Mouse (Mus musculus): ENCODE results near the gene Syn1. TPM values are rescaled to one million over a fixed set of nuclear protein-coding genes. Genes with fewer than 3 reads are reported as not detected.

Syn1 gene
- polyA plus RNA-seq, 1 experiment from 2014 or later = 0.19 TPM

DNA sequence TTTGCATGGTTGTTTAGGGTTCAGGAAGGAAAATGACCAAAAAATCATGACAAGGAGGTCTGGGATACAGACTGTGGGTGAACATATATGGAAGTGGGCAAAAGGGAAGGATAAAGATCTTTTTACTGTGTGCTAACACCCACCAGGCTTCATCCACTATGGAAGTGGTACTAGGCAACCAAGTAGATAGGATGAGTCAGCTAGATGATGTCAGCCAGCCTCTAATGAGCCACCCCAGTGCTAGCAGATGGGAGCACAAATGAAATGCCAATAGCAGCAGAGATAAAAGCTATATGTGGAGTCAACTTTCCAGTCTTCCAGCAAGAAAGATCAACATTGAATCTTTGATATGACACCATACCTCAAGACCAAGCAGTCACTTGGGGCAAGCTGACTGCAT lies 5.7 kb downstream of the Syn1 start:
- H3K36me3 ChIP-seq = no peaks in the 10 kb centered on the region
- H3K4me2 ChIP-seq (replicated peaks) = no peak overlapping the region
- no peak overlapping the region for H3K4me3 ChIP-seq
- peaks cover 9% of the 10 kb centered on the region; the same call in 1 of the 2 replicates for H3K27me3 ChIP-seq
- no peak for ATAC-seq (ENCODE audit: low FRiP score, low read depth)
- H3K9me3 ChIP-seq = no peaks in the 10 kb centered on the region
- no peak overlapping the region for H3K27ac ChIP-seq
- H3K4me1 ChIP-seq = no peaks in the 10 kb centered on the region
- H3K9ac ChIP-seq = no peak overlapping the region

DNA sequence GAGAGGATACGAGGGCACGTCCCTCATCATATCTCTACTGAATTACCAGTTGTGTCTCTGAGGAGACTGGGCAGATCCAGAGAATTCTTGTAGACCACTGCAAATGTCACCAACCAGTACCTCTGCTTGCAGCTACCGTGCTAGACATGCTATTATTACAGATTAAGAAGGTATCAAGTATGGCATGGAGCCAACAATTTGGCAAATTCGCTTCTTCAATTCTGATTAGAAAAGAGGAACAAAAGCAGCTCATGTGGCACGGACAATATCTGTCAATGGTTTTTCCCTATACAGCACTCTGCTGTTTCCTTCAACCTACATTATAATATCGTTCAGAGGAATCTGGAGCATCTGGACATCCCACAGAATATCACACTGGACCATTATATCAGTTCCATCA lies 7.1 kb downstream of the Syn1 start:
- 82% methylated on average over 6 of the region's 6 CpGs for whole genome bisulfite sequencing
- no peak overlapping the region for H3K4me3 ChIP-seq

DNA sequence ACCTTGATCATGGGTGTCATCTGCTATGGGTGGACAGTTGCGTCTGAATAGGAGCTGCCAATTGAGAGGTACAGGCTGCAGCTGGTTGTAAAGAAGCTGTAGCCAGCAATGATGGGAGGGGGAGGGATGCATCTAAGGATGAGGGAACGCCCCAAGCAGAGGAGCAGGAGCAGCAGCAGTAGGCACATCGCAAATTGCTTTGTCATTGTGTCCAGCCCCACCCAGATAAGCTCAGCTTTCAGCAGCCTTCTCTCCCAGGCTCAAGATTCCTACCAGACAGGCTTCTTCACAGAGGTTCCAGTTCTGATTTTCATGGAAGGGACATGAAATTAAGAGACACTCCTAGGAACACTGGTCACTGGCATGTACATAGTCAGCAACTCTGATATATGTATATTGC lies 10.7 kb downstream of the Syn1 start:
- 25% methylated on average over 3 of the region's 3 CpGs for WGBS
- H3K36me3 ChIP-seq = no peaks in the 10 kb centered on the region

More for the DNA sequence above, 7.1 kb downstream of the Syn1 start:
- H3K9me3 ChIP-seq = no peaks in the 10 kb centered on the region
- ATAC-seq (ENCODE audit: low FRiP score, low read depth) = no peak
- H3K4me2 ChIP-seq (replicated peaks) = no peak overlapping the region
- H3K4me1 ChIP-seq = no peaks in the 10 kb centered on the region
- no peak overlapping the region for H3K9ac ChIP-seq
- H3K27me3 ChIP-seq = no peaks in the 10 kb centered on the region; the same call in 1 of the 2 replicates
- H3K27ac ChIP-seq = no peak overlapping the region
- H3K36me3 ChIP-seq = no peaks in the 10 kb centered on the region

DNA sequence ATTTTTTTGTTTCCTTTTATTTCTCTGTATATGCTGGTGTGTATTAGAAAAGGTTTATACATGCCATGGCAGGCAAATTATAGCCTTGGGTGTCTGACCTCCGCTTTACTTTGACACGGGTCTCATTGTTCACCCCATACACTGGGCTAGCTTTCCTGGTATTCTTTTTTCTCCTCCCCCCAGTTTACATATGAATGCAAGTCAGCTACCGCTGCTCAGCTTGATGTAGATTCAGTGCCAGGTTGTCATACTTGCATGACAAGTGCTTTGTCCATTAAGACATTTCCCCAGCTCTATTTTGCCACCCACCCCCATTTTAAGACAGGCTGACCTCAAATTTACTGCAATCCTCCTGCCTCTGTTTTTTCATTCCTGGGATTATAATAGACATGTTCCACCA lies 45.6 kb downstream of the Syn1 start:
- H3K4me2 ChIP-seq (replicated peaks) = no peak overlapping the region
- no peak for ATAC-seq (ENCODE audit: low FRiP score, low read depth)
- H3K9ac ChIP-seq = no peak overlapping the region
- H3K9me3 ChIP-seq = no peaks in the 10 kb centered on the region
- H3K4me3 ChIP-seq = no peak overlapping the region
- H3K36me3 ChIP-seq = no peaks in the 10 kb centered on the region
- no peak overlapping the region for H3K27ac ChIP-seq
- no peaks in the 10 kb centered on the region for H3K4me1 ChIP-seq
- H3K27me3 ChIP-seq = no peaks in the 10 kb centered on the region
- 63% methylated on average over 3 of the region's 3 CpGs for WGBS

More for the DNA sequence above, 10.7 kb downstream of the Syn1 start:
- H3K27ac ChIP-seq = no peak overlapping the region
- no peaks in the 10 kb centered on the region for H3K27me3 ChIP-seq
- ATAC-seq (ENCODE audit: low FRiP score, low read depth) = no peak
- no peaks in the 10 kb centered on the region for H3K4me1 ChIP-seq
- H3K4me2 ChIP-seq (replicated peaks) = no peak overlapping the region
- no peak overlapping the region for H3K9ac ChIP-seq
- no peak overlapping the region for H3K4me3 ChIP-seq
- H3K9me3 ChIP-seq = no peaks in the 10 kb centered on the region

DNA sequence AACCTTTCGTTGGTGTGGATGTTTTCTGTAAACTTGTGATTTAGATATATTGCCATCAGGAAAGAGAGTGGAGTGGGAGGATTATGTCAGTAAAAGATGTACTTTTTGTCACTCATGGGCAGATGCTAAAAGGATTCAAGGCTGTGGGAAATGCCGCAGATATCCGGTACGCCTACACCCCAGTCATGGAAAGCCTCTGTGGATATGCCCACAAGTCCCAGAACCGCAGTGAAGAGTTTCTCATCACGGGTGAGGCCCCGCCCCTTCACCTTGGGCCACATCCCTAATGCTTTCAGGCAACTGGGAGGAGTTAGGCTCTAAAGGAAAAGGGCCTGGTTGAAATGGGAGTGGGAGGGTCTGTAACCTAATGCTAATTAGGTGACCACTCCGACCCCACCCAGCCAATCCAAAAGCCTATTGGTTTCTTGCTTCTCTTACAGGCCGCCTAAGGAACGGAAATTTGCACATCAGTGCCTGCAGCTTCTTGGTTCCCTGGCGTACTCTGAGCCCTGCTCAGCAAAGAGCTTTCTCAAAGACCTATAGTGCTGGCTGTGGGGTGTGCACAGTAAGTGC lies 47.8 kb downstream of the Syn1 start:
- ATAC-seq (ENCODE audit: low FRiP score, low read depth) = no peak
- no peak overlapping the region for H3K27ac ChIP-seq
- H3K4me2 ChIP-seq (replicated peaks) = no peak overlapping the region
- H3K4me3 ChIP-seq = no peak overlapping the region
- H3K36me3 ChIP-seq = no peaks in the 10 kb centered on the region
- no peaks in the 10 kb centered on the region for H3K9me3 ChIP-seq
- H3K4me1 ChIP-seq = no peaks in the 10 kb centered on the region
- WGBS = 34% methylated on average over 11 of the region's 11 CpGs
- no peaks in the 10 kb centered on the region for H3K27me3 ChIP-seq
- no peak overlapping the region for H3K9ac ChIP-seq

DNA sequence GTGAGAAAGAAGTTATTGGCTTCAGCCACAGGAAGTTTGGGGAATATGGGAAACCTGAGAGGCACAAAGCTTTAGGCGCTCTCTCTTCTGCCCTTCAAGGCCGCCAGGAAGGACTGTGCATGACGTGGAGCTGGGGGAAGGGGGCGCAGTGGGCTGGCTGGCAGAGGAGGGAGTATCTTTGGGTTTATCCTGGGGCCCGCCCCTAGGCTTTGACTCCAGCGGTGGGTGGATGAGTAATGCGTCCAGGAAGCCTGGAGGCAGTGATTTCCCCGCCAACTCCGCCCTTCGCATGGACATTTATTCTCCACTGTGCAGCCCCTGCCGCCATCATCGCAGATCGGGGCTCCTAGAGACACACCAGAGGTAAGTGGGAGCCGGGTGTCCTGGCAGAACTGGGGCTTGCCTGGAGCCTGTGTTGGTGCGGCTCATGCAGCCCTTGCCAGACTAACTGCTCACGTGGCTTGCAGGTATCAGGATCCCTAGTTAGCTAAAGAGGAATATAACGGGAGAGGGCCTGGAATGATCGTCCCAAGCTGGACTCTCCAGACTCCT lies 50.8 kb downstream of the Syn1 start, which contains the start of gene Timp1:
Timp1 (plus strand) TSS at position 205 of the 552 bp plus-strand sequence.
- ATAC-seq (ENCODE audit: low FRiP score, low read depth) = peak; percentile 88
- H3K4me1 ChIP-seq = no peaks in the 10 kb centered on the region
- H3K4me3 ChIP-seq = peak within 1 kb of the TSS; percentile 38
- peak within 1 kb of the TSS; percentile 61 for H3K4me2 ChIP-seq (replicated peaks)
- H3K27ac ChIP-seq = 0 out of 2 replicates have a peak within 1 kb of the TSS, but pooled peaks have one; percentile 15
- 18% methylated on average over 16 of the region's 18 CpGs for WGBS
- H3K27me3 ChIP-seq = no peaks in the 10 kb centered on the region
- H3K9ac ChIP-seq = peak within 1 kb of the TSS; percentile 35; the same call in 1 of the 2 replicates
- no peaks in the 10 kb centered on the region for H3K9me3 ChIP-seq
- H3K36me3 ChIP-seq = no peaks in the 10 kb centered on the region

DNA sequence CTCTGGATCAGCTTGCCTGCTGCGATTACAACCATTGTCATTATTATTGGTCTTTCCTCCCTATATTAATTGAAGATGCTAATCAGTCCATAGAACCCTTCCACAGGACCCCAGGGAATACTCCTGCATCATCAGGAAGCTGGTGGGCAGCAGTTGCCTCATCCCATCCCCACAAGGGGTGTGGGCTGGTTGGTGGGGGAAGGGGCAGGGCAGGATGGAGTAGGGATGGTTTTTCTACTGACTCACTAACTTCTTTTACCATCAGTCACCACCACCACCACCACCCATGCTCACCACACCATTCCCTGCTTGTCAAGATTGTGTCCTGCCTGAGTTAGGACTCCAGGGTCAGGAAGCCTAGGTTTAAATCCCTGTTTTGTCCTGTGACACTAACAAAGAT lies 51.6 kb downstream of the Syn1 start:
- no peaks in the 10 kb centered on the region for H3K4me1 ChIP-seq
- no peak overlapping the region for H3K27ac ChIP-seq
- H3K9ac ChIP-seq = no peak overlapping the region
- H3K36me3 ChIP-seq = no peaks in the 10 kb centered on the region
- H3K4me2 ChIP-seq (replicated peaks) = no peak overlapping the region
- H3K4me3 ChIP-seq = no peak overlapping the region
- no peaks in the 10 kb centered on the region for H3K27me3 ChIP-seq
- ATAC-seq (ENCODE audit: low FRiP score, low read depth) = no peak
- no peaks in the 10 kb centered on the region for H3K9me3 ChIP-seq
- WGBS = 82% methylated on average over 1 of the region's 1 CpGs

DNA sequence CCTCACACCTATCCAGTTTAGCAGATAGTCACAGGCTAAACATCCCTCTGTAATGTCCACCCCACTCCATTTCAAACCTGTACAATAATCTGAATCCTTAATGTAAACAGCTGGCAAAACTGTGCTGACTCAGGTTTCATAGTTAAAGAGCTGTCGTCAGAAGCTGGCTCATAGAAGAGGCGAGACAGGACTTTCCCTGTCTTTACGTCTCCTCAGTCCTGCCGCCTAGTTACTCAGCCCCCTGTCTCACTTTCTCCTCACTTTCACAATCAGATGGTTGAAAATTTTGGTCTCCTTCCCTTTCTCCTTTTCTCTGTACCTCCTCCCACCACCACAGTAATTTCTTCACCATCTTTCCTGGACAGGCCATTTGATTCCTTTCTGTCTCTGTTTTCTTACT lies 52.7 kb downstream of the Syn1 start:
- Histone ChIP-seq H3K36me3 (no peaks in the 10 kb centered on the region), H3K4me3 (no peak overlapping the region), H3K4me1 (no peaks in the 10 kb centered on the region), H3K9ac (no peak overlapping the region), H3K27ac (no peak overlapping the region), H3K4me2 (replicated peaks) (no peak overlapping the region), H3K9me3 (no peaks in the 10 kb centered on the region), H3K27me3 (no peaks in the 10 kb centered on the region)
- WGBS = 48% methylated on average over 4 of the region's 4 CpGs
- ATAC-seq (ENCODE audit: low FRiP score, low read depth) = no peak

DNA sequence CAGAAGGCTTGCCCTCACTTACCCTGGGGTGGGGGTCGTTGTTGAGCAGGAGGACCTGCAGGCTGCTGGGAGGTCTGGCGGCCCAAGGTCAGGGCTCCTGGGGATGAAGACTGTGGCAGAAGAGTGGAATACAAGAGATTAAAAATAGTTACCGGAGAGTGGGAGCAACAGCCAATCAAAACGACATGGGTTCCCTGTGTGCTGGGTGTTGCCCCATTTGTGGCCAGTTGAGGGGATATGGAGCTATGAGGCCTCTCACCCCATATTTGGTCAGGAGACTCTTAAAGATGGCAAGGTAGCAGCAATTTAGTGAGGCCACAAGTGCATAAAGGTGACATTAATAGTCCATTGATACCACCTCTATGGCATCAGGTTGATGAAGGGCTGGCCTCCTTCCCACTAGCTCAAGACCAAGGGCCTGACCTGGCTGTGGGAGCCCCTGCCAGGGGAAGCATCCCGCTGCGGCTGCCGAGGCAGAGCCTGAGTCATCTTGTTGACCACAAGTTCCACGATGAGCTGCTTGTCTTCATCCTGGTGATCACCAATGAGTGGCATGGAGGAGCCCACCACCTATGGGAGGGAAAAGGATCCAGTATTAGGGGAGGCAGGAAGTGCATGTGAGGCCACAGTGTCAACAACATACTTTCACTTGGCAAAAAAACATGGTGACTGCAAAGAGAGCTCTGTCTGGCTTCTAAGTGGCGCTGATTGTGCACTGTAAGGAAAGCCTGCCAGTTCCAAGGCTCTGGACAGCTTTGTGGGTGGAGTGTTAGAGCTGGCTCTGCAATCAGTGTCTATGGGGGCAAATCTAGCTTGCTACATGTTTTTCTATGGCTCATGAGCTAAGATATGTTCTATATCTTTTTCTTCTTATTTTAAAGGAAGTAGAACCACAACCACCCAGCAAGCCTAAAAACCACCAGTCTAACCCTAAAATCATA lies 57.4 kb downstream of the Syn1 start:
- no peaks in the 10 kb centered on the region for H3K27me3 ChIP-seq
- peaks cover 3% of the 10 kb centered on the region; the same call in 1 of the 2 replicates for H3K36me3 ChIP-seq
- no peak overlapping the region for H3K9ac ChIP-seq
- 86% methylated on average over 9 of the region's 9 CpGs for WGBS
- no peaks in the 10 kb centered on the region for H3K9me3 ChIP-seq
- ATAC-seq (ENCODE audit: low FRiP score, low read depth) = no peak
- peaks cover 8% of the 10 kb centered on the region for H3K4me1 ChIP-seq
- no peak overlapping the region for H3K4me3 ChIP-seq
- no peak overlapping the region for H3K4me2 ChIP-seq (replicated peaks)
- no peak overlapping the region for H3K27ac ChIP-seq

DNA sequence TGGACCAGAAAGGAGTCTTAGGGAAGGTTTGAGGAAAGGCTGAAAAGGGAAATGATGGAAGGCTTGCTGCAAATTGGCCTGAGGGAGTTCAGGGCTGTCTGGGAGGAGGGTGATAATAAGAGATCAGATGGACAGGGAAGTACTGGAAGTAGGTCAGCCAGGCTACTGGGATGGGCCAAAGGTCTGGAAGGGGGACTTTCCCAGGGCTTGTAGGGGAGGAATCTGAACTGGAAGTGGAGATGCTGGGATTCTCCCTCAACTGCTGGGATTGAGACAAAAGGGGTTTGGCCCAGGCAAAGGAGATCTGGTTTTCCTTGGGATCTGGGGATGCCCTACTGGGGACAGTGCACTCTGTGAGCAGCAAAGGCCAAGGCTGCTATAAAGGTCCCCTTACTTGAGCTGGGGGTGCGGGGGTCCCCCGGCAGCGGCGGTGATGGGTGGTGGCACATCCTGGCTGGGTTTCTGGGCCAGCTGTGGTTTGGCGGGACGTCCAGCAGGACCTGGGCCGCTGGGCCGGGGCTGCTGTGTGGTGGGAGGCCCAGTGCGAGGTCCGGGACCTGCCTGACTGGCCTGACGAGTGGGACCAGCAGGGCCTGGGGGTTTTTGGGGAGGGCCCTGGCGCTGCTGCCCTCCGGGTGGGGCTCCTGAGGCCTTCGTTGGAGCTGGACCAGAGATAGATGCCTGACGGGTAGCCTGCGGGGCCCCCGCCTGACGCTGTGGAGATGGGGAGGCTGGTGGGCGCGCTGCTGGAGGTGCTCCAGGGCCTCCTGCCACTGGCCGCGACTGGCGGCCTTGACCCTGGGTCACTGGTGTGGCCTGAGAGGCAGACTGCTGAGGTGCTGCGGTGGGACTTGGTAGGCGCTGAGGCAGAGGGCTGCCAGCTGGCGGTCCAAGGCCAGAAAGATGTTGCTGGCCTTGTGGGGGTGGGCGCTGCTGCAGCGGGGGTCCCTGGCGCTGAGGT lies 58.4 kb downstream of the Syn1 start:
- H3K4me2 ChIP-seq (replicated peaks) = 0 out of 2 replicates have a peak overlapping the region, but pooled peaks have one; percentile 27
- H3K4me3 ChIP-seq = no peak overlapping the region
- H3K9me3 ChIP-seq = no peaks in the 10 kb centered on the region
- 42% methylated on average over 25 of the region's 29 CpGs for WGBS
- no peak overlapping the region for H3K9ac ChIP-seq
- H3K27me3 ChIP-seq = no peaks in the 10 kb centered on the region
- H3K4me1 ChIP-seq = peaks cover 8% of the 10 kb centered on the region
- H3K36me3 ChIP-seq = peaks cover 14% of the 10 kb centered on the region
- no peak overlapping the region for H3K27ac ChIP-seq
- ATAC-seq (ENCODE audit: low FRiP score, low read depth) = peak; percentile 21; the same call in 1 of the 2 replicates

DNA sequence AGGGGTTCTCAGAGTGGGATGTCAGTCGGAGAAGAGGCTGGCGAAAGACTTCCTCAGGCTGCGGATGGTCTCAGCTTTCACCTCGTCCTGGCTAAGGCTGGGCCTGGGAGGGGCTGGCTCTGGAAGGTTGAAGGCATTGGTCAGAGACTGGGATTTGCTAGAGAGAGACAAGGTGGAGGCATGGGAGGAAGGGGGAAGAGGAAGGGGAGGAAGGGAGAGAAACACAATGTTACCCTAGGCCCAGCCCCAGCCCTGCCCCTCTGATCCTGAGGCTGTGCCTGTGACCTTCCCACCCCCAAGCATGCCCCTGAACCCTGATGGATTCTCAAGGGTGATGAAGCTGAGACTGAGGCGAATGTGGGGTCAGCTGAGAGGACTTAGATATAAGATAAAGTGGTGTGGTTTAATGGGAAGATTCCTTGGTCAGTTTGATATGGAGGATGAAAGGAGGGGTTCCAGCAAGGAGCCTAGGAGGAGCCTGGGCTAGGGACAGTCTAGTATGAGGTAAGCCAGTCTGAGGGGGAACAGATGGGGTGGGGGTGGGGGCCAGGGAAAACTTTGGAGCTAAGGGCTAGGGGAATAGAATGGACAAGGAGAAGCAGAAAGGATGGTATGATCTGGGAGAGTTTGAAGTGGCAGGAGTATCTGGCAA lies 59.2 kb downstream of the Syn1 start:
- no peak for ATAC-seq (ENCODE audit: low FRiP score, low read depth)
- no peak overlapping the region for H3K9ac ChIP-seq
- H3K4me2 ChIP-seq (replicated peaks) = no peak overlapping the region
- no peaks in the 10 kb centered on the region for H3K27me3 ChIP-seq
- no peaks in the 10 kb centered on the region for H3K9me3 ChIP-seq
- peaks cover 21% of the 10 kb centered on the region for H3K36me3 ChIP-seq
- H3K4me3 ChIP-seq = no peak overlapping the region
- H3K4me1 ChIP-seq = peaks cover 8% of the 10 kb centered on the region
- 42% methylated on average over 5 of the region's 5 CpGs for WGBS
- H3K27ac ChIP-seq = no peak overlapping the region
